Mouse (Mus musculus): ENCODE results near the gene Clic6.
"Not testable (repeated sequence)": the region's sequence is repeated elsewhere in the genome, so short reads cannot be mapped to it uniquely, and the experiment has no call there.

The Clic6 gene

DNA sequence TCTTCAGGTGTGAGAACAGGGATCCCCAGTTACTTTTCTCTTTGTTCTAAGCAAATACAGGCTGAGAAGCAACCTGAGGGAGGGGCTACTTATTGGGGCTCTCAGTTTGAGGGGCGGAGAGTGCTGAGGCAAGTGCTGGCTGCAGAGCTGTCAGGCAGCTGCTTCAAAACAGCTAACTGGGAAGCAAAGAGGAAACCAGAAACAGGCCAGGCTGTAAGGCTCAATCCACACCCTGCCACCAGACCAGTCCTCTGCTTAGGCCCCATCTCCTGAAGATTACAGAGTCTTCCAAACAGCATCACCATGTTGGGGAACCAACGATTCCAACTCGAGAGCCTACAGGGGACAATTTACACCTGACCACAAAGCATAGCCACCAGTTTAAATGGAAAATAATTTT, 12.6 kb upstream of the Clic6 start:
- no peak for DNase-seq

DNA sequence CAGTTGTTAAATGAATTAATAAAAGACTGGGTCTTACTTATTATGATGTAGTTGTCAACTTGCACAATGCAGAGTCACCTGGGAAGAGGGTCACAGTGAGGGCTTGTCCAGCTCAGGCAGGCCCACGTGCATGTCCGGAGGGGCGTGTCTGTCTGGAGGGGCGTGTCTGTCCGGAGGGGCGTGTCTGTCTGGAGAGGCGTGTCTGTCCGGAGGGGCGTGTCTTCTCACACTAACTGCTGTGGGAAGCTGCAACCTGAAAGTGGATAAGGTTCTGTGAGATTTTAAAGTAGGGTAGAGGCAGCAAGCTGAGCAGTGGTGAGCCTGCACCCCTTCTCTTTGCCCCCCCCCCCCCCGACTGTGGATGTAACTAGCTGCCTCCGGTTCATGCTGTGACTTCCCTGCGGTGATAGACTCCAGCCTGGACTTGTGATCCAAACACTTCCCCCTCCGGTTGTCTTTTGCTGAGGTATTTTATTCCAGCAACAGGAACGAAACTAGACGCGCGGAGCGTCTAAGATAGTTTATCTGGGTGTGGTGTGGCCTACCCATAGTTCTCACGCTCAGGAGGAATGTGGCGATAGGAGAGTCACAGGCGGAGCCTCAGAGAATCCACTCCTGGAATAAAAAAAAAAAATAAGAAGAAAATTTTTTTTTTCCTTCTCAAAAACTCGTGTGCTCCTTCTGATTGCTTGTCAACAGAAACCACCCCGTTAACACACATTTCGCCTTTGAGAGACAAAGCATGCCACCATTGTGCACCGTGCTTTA, 10.3 kb upstream of the Clic6 start:
- DNase-seq: no peak

DNA sequence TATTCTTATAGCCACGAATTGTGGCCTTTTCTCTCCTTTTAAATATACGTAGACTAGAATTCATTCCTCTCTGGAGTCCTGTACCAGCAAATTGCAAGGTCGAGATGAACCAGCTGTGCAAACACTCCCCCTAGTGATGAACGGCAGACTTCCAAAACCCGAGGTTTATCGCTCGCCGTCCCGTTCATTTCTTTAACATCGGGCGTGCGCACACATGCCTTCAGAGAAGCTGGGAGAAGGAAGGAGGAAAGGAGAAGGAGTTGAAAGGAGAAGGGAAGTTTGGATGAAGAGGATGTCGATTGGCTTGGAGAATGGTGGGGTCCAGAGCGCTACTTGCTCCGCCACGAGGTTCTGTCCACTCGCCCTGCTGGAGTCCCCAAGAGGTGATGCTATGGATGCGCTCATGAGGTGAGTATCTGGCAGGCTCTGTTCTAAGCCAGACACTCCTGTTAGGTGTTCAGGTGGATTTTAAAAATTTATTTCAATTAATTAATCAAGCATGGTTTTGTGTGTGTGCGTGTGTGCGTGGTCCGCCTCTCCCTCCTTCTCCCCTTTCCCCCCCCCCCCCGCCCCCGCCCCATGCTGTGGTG, 6.9 kb upstream of the Clic6 start:
- peak; percentile 63 for DNase-seq

DNA sequence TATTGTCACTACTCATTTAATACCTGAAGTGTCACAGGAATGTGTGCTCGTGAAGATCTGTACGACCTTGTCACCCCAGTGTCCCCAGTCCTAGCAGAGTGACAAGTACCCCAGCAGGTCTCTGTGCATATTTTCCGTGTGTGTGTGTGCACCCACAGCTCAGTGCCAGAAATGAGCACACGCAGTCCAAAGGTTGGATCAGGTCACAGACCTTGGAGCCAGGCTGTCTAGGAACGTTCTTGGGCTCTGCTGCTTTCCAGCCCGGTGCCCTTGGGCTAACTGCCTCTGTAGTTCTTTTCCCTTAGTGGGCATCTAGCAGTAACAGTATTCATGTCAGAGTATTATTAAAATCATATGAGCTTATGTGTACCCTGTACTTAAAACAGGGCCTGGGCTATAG, 1.6 kb downstream of the Clic6 start:
- DNase-seq: no peak

DNA sequence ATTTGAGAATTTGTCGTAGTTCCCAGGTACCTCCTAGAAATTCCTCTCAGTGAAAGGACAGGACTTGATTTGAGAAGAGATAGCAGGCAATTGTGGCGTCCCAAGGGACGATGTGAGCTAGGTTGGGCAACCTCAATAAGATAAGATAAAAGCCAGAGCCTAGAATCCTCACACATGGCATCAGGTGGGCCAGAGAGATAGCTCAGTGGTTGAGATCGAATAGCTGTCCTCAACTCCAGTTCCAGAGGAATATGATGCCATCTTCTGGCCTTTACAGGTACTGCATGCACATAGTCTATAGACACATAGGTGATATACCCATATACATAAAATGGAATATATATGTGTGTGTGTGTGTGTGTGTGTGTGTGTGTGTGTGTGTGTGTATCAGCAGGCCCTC, 2.0 kb downstream of the Clic6 start:
- peak; percentile 16 for DNase-seq

DNA sequence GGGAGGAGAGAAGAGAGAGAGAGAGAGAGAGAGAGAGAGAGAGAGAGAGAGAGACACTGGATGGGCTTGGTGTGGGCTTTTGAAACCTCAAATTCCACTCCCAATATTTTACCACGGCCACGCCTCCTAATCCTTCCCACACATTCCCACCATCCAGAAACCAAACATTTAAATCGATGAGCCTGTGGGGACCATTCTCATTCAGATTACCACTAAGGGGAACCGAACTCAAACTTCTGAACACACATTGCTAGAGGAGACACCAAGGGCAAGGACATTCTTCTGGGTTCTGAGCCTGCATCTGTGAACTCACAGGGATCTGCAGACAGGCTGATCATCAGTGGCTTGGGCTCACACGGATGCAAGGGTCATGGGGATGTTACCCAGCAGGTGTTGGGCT, 2.9 kb downstream of the Clic6 start:
- DNase-seq: no peak

DNA sequence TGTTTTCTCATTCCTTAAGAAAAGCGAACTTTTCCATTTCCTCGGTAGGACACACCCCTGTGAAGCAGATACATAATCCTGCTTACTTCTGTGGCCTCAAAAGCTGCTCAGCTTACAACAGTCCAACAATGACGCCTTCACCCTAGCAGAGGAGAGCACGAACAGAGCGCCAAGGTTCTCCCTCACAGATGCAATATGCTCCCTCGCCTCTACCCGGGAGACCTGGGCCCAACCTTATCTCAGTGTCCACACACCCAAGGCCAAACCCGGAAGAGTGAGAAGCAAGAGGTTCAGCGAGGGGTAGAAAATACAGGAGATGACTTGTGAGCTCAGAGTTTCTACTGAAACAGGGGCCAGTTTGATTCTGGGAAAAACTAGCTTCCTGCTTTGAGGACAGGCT, 3.8 kb downstream of the Clic6 start:
- DNase-seq: no peak

DNA sequence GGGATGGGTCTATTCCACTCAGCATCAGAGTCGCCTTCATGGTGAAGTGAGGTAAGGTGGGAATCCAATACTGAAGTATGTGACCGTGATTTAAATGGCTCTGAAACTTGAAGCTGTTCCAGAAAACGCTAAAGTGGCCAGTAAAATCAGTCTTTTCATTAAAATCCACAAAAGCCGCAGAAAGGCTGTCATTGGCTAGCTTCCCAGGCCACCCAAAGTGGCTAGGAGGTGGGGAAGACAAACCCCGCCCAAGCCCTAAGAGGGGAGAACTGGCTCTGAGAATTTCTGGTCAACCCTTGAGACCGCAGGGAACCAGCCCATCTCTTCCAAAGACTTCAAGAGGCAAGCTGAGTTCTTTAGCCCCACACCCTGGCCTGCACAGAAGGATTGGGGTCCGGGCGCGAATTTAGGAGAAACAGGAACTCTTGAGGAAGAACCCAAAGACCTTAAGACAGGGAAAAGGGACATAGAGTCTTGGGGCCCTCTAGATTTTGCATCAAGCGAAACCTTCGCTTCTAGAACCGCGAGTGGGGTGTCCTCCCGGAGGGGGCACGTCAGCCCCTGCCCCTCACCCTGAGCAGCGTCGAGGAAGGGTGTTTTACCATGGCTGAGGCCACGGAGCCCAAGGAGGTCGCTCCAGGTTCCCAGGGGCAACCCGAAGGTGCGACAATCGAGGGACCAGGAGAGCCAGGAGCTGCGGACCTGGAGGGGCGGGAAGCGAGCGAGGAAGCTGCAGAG, 12.5 kb downstream of the Clic6 start:
- no peak for DNase-seq

DNA sequence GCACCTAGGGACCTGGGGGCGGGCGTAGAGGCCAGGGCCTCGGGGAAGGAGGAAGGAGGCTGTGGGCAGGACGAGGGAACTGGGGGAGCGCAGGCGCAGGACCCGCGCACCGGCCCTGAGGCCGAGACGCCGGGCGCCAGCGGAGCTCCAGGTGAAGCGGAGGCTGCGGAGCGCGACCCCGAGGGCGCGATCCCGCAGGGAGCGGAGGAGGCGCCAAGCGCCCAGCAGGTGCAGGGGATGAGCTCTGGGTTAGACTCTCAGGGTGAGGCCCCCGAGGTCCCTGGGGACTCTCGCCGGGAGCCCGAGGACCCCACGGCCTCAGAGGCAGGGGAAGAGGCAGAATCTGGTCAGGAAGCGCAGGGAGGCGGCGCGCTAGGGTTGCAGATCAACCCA, 13.0 kb downstream of the Clic6 start:
- no peak for DNase-seq

DNA sequence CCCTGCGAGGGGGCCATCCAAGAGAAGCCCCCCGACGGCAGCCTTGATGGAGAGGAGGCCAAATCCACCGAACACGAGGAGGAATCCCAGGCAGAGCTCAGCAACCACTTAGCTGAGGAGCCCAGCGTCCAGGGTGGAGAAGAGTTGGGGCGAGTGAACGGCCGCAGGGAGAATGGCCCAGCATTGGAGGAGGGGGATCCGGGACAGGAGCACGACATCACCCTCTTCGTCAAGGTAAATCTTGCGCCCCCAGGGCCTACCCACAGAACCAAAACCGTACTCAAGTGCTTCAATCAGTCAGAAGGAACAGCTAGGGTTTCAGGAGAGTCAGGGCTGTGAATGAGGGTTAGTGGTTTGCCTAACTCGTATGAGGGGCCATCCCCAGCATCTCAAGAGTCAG, 13.8 kb downstream of the Clic6 start:
- DNase-seq: no peak

DNA sequence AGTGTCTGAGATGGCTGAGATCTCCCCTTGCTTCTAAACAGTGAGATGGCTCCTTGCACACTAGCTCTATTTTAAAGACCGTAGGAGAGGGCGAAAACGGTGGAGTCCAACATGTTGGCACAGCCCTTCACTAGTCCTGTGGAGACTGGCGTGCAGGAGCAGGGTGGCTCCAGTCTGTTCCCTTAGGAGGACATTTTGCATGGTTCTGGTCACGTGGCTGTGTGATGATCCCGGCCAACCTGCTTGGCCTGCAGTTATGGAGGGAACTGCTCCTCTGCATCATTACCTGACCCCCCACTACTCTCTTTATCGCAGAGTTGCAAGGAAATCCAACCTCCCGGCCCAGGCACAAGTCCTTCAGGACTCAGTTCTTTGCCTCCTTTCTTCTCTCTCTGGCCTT, 15.0 kb downstream of the Clic6 start:
- DNase-seq: no peak

DNA sequence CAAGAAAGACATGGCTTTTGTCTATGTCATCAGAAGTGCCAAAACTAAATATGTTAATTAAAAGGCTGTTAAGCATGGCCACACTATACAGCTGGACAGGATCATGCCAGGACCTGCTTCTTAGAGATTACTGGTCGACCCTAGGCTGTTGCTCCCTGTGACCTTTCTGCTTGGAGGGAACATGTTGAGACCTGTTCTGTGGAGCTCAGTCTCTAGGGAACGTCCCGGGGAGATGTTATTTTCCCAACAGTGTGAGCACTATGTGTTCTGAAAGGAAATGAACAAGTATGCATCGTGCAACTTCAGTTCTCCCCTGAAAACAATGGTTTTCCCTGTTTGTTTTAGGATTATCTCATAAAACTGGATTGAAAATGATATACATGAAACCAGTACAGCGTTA, 17.6 kb downstream of the Clic6 start:
- DNase-seq: no peak

DNA sequence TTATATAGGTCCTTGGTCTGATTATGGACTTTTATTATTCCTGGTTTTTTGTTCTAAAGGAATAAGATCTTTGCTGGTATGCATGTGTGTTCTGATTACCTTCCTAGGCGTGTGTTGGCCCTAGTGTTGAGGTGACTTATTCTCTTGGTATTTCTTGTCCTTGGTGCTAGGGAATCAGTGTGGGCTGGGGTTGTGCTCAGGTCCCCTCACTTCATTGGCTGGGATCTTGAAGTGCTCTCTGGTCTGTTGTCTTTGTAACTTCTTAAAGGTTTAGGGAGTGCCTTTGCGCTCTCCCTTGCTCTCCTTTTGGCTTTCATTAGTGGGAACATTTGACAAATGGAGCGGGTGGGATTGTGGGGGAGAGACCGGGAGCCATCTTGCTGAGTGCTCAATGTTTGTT, 22.0 kb downstream of the Clic6 start:
- DNase-seq: no peak

DNA sequence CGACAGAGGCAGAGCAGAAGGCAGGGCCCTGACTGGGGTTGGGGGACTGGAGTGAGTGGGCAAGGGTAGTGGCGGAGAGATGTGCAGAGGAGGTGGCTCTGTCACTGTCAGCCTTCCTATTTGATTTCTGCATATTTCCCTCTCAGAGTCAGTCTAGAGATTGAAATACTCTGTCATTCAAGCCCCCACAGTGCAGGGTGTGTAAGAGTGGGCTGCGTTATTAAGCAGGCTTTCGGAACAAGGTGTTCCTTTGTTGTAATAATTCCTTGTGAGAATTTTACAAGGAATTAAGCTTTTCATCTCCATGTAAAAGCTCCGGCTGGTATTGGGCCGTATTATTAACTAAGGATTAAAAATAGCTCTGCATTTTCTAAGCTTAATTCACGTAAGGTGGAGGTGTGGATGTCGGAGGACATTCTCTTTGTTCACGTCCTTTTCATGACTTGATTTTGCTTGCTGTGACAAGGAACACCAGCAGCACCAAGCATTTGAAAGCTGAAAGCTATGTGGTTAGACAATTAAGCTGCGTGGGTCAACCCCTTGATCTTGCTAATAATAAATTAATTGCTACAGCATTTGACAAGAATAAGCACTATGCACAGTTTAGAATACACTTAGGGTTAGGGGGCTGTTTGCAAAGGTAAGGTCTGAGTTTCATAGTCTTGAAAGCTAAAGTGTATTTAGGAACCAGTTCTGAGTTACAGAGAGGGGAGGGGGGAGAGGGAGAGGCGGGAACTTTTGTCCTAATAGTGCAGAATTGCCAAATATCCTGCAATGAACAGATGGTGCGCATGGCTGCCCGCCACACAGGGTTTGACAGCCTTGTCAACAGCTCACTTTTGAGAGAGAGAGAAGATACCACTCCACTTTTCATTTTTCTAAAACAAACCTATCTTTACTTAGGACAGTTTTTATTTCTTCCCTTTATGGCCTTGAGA, 25.6 kb downstream of the Clic6 start:
- peak; percentile 10 for DNase-seq

DNA sequence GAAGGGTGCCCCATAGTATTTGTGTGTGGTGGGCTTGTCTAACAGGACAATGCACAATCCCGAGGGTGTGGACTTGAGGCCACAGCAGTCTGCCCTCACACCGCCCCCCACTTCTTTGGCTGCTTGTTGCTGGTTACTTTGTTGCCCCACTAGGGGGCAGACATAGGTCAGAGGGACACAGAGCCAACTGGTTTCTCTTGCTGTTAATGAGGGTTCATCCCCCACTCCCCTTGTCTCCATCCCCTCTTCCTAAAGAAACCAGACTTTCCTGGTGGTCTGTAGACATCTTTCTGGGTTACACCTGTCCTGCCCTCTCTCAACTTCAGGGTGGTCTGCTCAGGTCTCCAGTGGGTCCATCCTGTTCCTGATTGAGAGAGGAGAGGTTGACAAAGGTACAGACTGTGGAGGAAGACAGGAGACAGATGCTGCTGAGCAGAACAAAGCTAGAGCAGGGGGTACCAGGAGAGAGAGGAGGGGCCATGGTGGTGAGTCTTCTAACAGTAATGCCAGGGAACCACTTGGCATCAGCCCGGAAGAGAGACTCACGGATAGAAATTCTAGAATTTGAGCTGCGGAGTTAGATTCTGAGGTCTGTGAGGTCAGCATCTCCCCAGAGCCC, 26.3 kb downstream of the Clic6 start:
- DNase-seq: peak; percentile 12

DNA sequence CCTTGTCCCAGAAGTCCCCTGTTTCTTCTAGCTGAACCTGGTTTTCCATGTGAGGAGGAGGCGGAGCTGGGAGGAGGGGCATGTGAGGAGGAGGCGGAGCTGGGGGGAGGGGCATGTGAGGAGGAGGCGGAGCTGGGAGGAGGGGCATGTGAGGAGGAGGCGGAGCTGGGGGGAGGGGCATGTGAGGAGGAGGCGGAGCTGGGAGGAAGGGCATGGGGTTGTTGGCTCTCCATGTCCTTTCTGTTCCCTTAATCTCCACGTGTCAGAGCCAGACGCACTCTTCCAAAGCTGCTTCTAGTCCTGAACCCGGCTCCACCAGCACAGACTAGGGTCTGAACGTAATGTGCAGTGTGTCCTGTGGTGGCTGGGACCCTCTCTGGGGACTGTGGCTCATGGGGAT, 29.4 kb downstream of the Clic6 start:
- DNase-seq: not testable (repeated sequence)

DNA sequence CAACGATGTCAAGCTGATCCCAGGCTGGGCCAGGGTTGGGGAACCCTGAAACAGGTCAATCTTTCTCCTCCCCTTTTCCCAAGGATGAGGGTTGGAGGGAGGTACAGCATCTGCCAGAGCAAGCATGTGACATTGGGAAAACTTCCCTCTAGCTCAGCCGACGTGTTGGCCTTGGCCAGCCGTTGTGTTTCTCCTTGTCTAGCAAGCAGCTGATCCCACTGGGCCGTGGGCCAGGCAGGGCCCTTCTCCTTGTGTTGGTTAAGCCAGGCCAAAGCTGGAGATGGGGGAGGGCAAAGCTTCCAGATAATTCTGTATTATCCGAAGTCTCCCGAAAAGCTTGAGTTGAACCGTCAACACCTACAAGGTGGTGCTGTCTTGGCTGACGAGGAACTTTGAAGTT, 30.6 kb downstream of the Clic6 start:
- DNase-seq: no peak

DNA sequence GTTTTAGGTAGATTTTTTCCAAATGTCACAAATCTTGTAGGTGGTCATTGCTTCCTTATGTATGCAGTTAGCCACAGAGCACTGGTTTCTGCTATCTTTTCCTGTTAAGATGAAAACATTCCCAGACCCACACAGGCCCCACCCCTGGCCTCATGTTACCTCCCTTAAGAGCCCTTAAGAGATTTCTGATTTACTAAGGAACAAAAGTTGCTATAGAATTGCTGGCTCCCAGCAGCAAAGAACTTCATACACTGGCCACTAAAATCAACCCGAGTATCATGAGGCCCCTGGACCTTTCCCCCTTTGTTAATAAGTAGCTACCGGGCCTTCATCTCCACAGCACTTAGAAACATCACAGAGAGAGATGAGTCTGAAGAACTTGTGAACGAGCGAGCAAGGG, 33.2 kb downstream of the Clic6 start:
- no peak for DNase-seq

DNA sequence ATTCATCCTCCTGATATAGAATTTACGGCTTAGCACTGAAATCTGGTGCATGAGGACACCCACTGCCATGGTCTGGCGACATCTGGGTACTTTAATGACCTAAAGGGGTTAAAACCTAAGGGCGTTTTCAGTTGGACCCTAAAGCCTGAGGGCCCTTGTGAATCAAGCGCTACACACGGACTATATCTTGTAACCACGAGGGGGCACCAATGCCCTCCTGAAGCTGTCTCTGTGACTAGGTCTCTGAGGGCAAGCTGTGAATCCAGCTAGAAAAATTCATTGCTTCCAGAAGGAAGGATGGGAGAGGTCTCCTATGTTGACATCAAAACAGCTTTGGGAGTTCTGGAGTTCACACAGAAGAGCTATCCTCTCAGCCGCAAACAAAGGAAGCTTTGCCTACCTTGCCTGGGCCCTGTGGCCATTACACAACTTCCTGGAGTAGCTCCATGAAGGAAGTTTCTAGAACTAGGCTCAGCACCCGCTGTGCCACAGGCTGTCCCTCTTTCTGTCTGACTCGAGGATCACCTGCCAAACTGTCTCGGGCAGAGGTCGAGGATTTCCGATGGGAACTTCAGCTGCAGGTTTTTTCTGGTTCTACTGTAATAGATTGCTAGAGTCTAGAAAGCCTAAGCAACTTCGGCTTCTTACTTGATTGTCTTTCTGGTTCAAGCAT, 34.4 kb downstream of the Clic6 start:
- DNase-seq: no peak

DNA sequence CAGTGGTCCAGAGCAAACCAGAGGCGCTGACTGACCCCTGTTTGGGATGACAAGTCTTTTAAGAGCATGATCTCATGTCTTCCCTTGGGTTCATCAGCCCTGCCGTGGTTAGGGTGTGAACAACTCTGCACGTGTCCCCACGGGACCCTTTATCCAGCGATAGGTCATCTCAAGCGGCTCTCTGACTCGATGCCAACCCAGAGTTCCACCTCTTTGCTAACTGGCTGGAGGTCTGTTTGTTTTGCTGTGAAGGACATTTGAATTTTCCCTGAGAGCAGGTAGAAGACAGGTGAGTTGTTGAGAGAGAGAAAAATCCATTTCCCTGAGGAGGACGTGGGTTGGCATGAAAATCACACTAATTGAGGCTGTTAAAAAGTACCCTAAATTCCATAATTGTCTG, 37.8 kb downstream of the Clic6 start:
- no peak for DNase-seq

DNA sequence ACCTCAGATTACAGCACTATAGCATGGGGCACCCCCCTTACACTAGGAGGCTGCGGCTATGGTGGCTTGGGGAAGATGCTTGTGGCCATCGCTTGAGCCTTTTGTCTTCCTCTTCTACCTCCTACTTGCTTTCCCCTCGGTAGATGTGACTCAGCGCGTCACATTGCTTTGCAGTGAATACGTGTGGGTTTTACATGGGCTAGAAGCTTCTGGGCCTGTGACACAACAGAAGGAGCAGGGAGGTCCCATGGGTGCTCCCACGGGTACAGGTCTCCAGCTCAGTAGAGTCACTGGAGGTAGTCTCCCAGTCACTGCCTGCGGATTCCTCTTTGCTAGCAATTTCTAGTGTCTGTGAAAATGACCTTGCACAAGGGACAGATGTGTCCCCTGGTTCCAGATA, 39.1 kb downstream of the Clic6 start:
- DNase-seq: no peak

DNA sequence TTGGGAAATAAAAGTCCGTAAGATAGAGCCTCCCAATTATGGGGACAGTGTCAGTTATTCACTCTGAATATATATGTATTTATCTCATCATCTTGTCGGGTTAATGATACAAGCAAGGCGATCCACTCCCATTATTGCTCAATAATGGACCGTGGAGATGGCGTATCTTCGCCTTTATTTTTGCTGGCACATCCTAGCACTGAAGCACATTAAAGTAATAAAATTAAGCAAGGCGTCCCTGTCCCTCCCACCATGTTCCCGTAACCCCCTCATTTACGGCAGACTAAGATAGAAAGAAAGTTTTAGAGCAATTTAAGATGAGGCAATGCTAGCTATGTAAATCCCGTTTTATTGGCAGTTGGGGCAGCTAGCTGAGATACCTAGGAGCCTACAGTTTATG, 40.4 kb downstream of the Clic6 start:
- no peak for DNase-seq
